Mouse (Mus musculus) left cerebral cortex, postnatal 36 days (tissue): ENCODE results near the gene Nip7. TPM values are rescaled to one million over a fixed set of nuclear protein-coding genes. Genes with fewer than 3 reads are reported as not detected.
"Not testable (repeated sequence)": the region's sequence is repeated elsewhere in the genome, so short reads cannot be mapped to it uniquely, and the experiment has no call there.

Source experiments
- DNase-seq, 2 experiments: peaks; one replicate each; pipeline ENCODE4 v3.0.0; 2021 to 2022; ENCODE audit warnings: low spot score in 2 of 2, mixed read lengths in 1 of 2
- intact Hi-C: fragments of 180-260 bp; cut with DNase I; formaldehyde crosslinking; loops from one replicate; pipeline ENCODE4 v1.15.1; 2025
- total RNA-seq, 2 experiments: library from RNA; stranded (reverse); gene quantifications; 2 replicates each; pipeline ENCODE4 v1.2.3; 2021

Nip7 gene
- total RNA-seq, 2 experiments from 2014 or later: 42.2 to 43.8 TPM

- no peak for DNase-seq
These were observed 294 bp downstream of the Nip7 start for GRCm38 (mm10) chr8:107056973-107057369.

GRCm38 (mm10) chr8:107062613-107063012 is 5.9 kb downstream of the Nip7 start:
- DNase-seq: no peak
- intact Hi-C loops: no loop called here

More at GRCm38 (mm10) chr8:107056973-107057369, 294 bp downstream of the Nip7 start:
- intact Hi-C loops: loop anchor here (2.0 kb wide), 1 partner anchor 38 kb away; no protein-coding TSS in a partner anchor

- DNase-seq: no peak
These were observed 9.1 kb downstream of the Nip7 start, which contains the start of gene Tmed6 for GRCm38 (mm10) chr8:107065511-107066496. TSS of gene Tmed6 (minus strand) at chr8:107065644.

GRCm38 (mm10) chr8:107073706-107074105 is 17.0 kb downstream of the Nip7 start:
- intact Hi-C loops: no loop called here
- no peak for DNase-seq

More at GRCm38 (mm10) chr8:107065511-107066496, 9.1 kb downstream of the Nip7 start, which contains the start of gene Tmed6:
- intact Hi-C loops: no loop called here

- no peak for DNase-seq
- intact Hi-C loops: no loop called here
These were observed 17.5 kb downstream of the Nip7 start for GRCm38 (mm10) chr8:107074128-107074527.

GRCm38 (mm10) chr8:107076239-107076888 is 19.7 kb downstream of the Nip7 start:
- DNase-seq: no peak
- intact Hi-C loops: no loop called here

- no peak for DNase-seq
- intact Hi-C loops: no loop called here
These were observed 28.7 kb downstream of the Nip7 start for GRCm38 (mm10) chr8:107085358-107085757.

GRCm38 (mm10) chr8:107086018-107086417 is 29.3 kb downstream of the Nip7 start:
- intact Hi-C loops: no loop called here
- DNase-seq: no peak

- intact Hi-C loops: no loop called here
- DNase-seq: no peak
These were observed 31.9 kb downstream of the Nip7 start for GRCm38 (mm10) chr8:107088526-107089063.

GRCm38 (mm10) chr8:107090531-107090930 is 33.9 kb downstream of the Nip7 start:
- intact Hi-C loops: no loop called here
- DNase-seq: no peak

- intact Hi-C loops: loop anchor here (2.0 kb wide), 1 partner anchor 39 kb away; the partner anchor contains the start of genes Cog8 and Nip7
- no peak for DNase-seq
These were observed 39.2 kb downstream of the Nip7 start for GRCm38 (mm10) chr8:107095717-107096365.

GRCm38 (mm10) chr8:107096366-107097036 is 39.8 kb downstream of the Nip7 start, which contains the start of gene Terf2:
TSS of gene Terf2 (minus strand) at chr8:107096547.
- intact Hi-C loops: no loop called here
- peak; percentile 95 to 96 for DNase-seq

GRCm38 (mm10) chr8:107100635-107101034 is 44.0 kb downstream of the Nip7 start:
- intact Hi-C loops: loop anchor here (5.0 kb wide), 2 partner anchors 222 to 327 kb away; partner anchors contain the start of gene Nob1

GRCm38 (mm10) chr8:107104547-107104946 is 47.9 kb downstream of the Nip7 start:
- intact Hi-C loops: loop anchor here (5.0 kb wide), 2 partner anchors 218 to 323 kb away; partner anchors contain the start of gene Nob1
- peak; percentile 63 to 66 for DNase-seq

More at GRCm38 (mm10) chr8:107100635-107101034, 44.0 kb downstream of the Nip7 start:
- no peak for DNase-seq

GRCm38 (mm10) chr8:107108089-107108488 is 51.4 kb downstream of the Nip7 start:
- intact Hi-C loops, DNase-seq: not testable (repeated sequence)

GRCm38 (mm10) chr8:107108978-107109720 is 52.5 kb downstream of the Nip7 start:
- intact Hi-C loops: no loop called here
- no peak for DNase-seq

GRCm38 (mm10) chr8:107109816-107110435 is 53.2 kb downstream of the Nip7 start:
- intact Hi-C loops: loop anchor here (10.0 kb wide), 1 partner anchor 185 kb away; the partner anchor contains the start of gene Nfat5
- no peak for DNase-seq
